Mouse (Mus musculus) ES-E14 (cell line): ENCODE results near the gene Tubb3. TPM values are rescaled to one million over a fixed set of nuclear protein-coding genes. Genes with fewer than 3 reads are reported as not detected.
"Not testable (repeated sequence)": the region's sequence is repeated elsewhere in the genome, so short reads cannot be mapped to it uniquely, and the experiment has no call there.

Experiments
- DNase-seq: peaks from one replicate; pipeline ENCODE4 v3.0.0-alpha.2; 2013; ENCODE audit warnings: low read depth, low spot score
- H3K27ac ChIP-seq: 2 replicates; pipeline ENCODE4 v1.5.1; 2012; ENCODE audit warnings: low read depth, mild to moderate bottlenecking, low read length, moderate library complexity, mixed read lengths; ENCODE audit not compliant: poor library complexity, insufficient read depth, severe bottlenecking
- H3K36me3 ChIP-seq: 2 replicates; pipeline ENCODE4 v1.6.1; 2012; ENCODE audit warnings: mild to moderate bottlenecking, low read length, moderate library complexity, mixed read lengths; ENCODE audit not compliant: control insufficient read depth, poor library complexity, insufficient read depth, severe bottlenecking
- H3K4me1 ChIP-seq, 2 experiments: fragments of 150-350 bp in 1 of 2; sonication (generic) in 1 of 2; 2 replicates each; pipeline ENCODE4 v1.6.1; 2012; ENCODE audit warnings: low read length in 2 of 2, mild to moderate bottlenecking in 1 of 2, mixed read lengths in 1 of 2; ENCODE audit not compliant: control insufficient read depth in 2 of 2, insufficient read depth in 2 of 2, poor library complexity in 1 of 2
- H3K4me3 ChIP-seq, 2 experiments: fragments of 150-350 bp in 1 of 2; sonication (generic) in 1 of 2; 2 replicates each; pipeline ENCODE4 v1.5.1; 2012; ENCODE audit warnings: low read length in 2 of 2, low read depth in 1 of 2, mild to moderate bottlenecking in 1 of 2, mixed read lengths in 1 of 2; ENCODE audit not compliant: insufficient read depth in 1 of 2, poor library complexity in 1 of 2, severe bottlenecking in 1 of 2
- H3K9ac ChIP-seq: 2 replicates; pipeline ENCODE4 v1.6.1; 2012; ENCODE audit warnings: low read depth, mild to moderate bottlenecking, low read length, mixed read lengths; ENCODE audit not compliant: poor library complexity, insufficient read depth, severe bottlenecking
- H3K9me3 ChIP-seq: fragments of 150-350 bp; sonication (generic); 2 replicates; pipeline ENCODE4 v1.6.1; 2012; ENCODE audit warnings: low read depth, mild to moderate bottlenecking, low read length; ENCODE audit not compliant: control insufficient read depth, insufficient read depth
- CHD2 ChIP-seq: IDR thresholded peaks from 2 replicates; pipeline ENCODE4 v1.6.1; 2014; ENCODE audit warnings: mild to moderate bottlenecking, low read depth, low read length, inconsistent platforms
- HCFC1 ChIP-seq: IDR thresholded peaks from 2 replicates; pipeline ENCODE4 v1.6.1; 2012; ENCODE audit warnings: low read length, inconsistent platforms, borderline replicate concordance; ENCODE audit not compliant: insufficient read depth
- MAFK ChIP-seq: IDR thresholded peaks from 2 replicates; pipeline ENCODE4 v1.6.1; 2014; ENCODE audit warnings: mild to moderate bottlenecking, low read depth, low read length, inconsistent platforms; ENCODE audit not compliant: insufficient read depth
- ZC3H11A ChIP-seq: IDR thresholded peaks from 2 replicates; pipeline ENCODE4 v1.6.1; 2012; ENCODE audit warnings: low read depth, mild to moderate bottlenecking, inconsistent platforms, low read length, borderline replicate concordance
- ZNF384 ChIP-seq: IDR thresholded peaks from 2 replicates; pipeline ENCODE4 v1.6.1; 2012; ENCODE audit warnings: low read depth, low read length, inconsistent platforms
- in situ Hi-C, 2 experiments: fragments of 600-800 bp; cut with MboI; formaldehyde crosslinking; loops; one replicate each; pipeline ENCODE4 v1.15.1; 2025; ENCODE audit warnings: low sequenced_read_pairs in 2 of 2, inconsistent platforms in 1 of 2; ENCODE audit not compliant: unreplicated experiment in 2 of 2
- total RNA-seq: library from RNA; depleted of rRNA; stranded (reverse); fragments of 300-350 nt; gene quantifications from 2 replicates; pipeline ENCODE4 v1.2.3, GENCODE M21; 2012

The Tubb3 gene
- total RNA-seq, 1 experiment: 117 TPM

- Histone ChIP-seq H3K4me3 (0 out of 4 replicates have a peak overlapping the region, but pooled peaks of 1 of the 2 experiments have one; percentile 25), H3K4me1 (peaks cover 3 to 32% of the 10 kb centered on the region in 2 experiments; a peak in 3 of 4 replicates), H3K9ac (peak overlapping the region; percentile 56; the same call in 1 of the 2 replicates), H3K9me3 (no peaks in the 10 kb centered on the region), H3K27ac (peak overlapping the region; percentile 81), H3K36me3 (peaks cover 10% of the 10 kb centered on the region; the same call in 1 of the 2 replicates)
- DNase-seq: no peak
- TF ChIP-seq MAFK: no peak
- no peak for TF ChIP-seq ZC3H11A
- TF ChIP-seq HCFC1: no peak
- TF ChIP-seq ZNF384: no peak
- no peak for TF ChIP-seq CHD2
- in situ Hi-C loops: no loop called here
Observed at GRCm38 (mm10) chr8:123446799-123447198, 35.6 kb downstream of the Tubb3 start.

GRCm38 (mm10) chr8:123450783-123451182, 39.6 kb downstream of the Tubb3 start:
- no peak for DNase-seq
- H3K4me1 ChIP-seq: peaks cover 0 to 23% of the 10 kb centered on the region in 2 experiments; a peak in 3 of 4 replicates
- H3K9ac ChIP-seq: no peak overlapping the region
- in situ Hi-C loops: no loop called here
- H3K4me3 ChIP-seq: no peak overlapping the region
- no peaks in the 10 kb centered on the region for H3K9me3 ChIP-seq
- peaks cover 26% of the 10 kb centered on the region for H3K36me3 ChIP-seq
- H3K27ac ChIP-seq: no peak overlapping the region
- no peak for TF ChIP-seq ZNF384

- H3K9ac ChIP-seq, H3K27ac ChIP-seq, H3K4me3 ChIP-seq, DNase-seq, H3K9me3 ChIP-seq, in situ Hi-C loops: not testable (repeated sequence)
- Histone ChIP-seq H3K36me3 (peaks cover 33% of the 10 kb centered on the region), H3K4me1 (peaks cover 0 to 15% of the 10 kb centered on the region in 2 experiments; a peak in 3 of 4 replicates)
Observed at GRCm38 (mm10) chr8:123451747-123452146, 40.5 kb downstream of the Tubb3 start.

- H3K9ac ChIP-seq: no peak overlapping the region
- TF ChIP-seq HCFC1 (no peak), ZC3H11A (no peak), ZNF384 (no peak)
- peaks cover 0 to 12% of the 10 kb centered on the region in 2 experiments; a peak in 3 of 4 replicates for H3K4me1 ChIP-seq
- H3K9me3 ChIP-seq: no peaks in the 10 kb centered on the region
- H3K27ac ChIP-seq: no peak overlapping the region
- in situ Hi-C loops: no loop called here
- no peak for DNase-seq
- H3K36me3 ChIP-seq: peaks cover 33% of the 10 kb centered on the region
- no peak overlapping the region for H3K4me3 ChIP-seq
Observed at GRCm38 (mm10) chr8:123452149-123452548, 40.9 kb downstream of the Tubb3 start.

GRCm38 (mm10) chr8:123453291-123453690, 42.1 kb downstream of the Tubb3 start:
- in situ Hi-C loops: no loop called here
- peaks cover 42% of the 10 kb centered on the region for H3K36me3 ChIP-seq

More at GRCm38 (mm10) chr8:123453291-123453690, 42.1 kb downstream of the Tubb3 start:
- H3K4me1 ChIP-seq: peaks cover 0 to 6% of the 10 kb centered on the region in 2 experiments; a peak in 3 of 4 replicates
- no peaks in the 10 kb centered on the region for H3K9me3 ChIP-seq
- no peak overlapping the region for H3K9ac ChIP-seq
- H3K27ac ChIP-seq: peak overlapping the region; percentile 17; the same call in 1 of the 2 replicates
- no peak for TF ChIP-seq MAFK
- TF ChIP-seq HCFC1: no peak
- TF ChIP-seq ZNF384: no peak
- TF ChIP-seq ZC3H11A: no peak
- no peak for TF ChIP-seq CHD2
- DNase-seq: peak; percentile 25
- H3K4me3 ChIP-seq: no peak overlapping the region
